Mouse (Mus musculus): Measurements from ENCODE around the gene Itsn1. TPM values are rescaled to one million over a fixed set of nuclear protein-coding genes. Genes with fewer than 3 reads are reported as not detected.

Gene Itsn1
- polyA plus RNA-seq, 1 experiment = 57.0 TPM

DNA sequence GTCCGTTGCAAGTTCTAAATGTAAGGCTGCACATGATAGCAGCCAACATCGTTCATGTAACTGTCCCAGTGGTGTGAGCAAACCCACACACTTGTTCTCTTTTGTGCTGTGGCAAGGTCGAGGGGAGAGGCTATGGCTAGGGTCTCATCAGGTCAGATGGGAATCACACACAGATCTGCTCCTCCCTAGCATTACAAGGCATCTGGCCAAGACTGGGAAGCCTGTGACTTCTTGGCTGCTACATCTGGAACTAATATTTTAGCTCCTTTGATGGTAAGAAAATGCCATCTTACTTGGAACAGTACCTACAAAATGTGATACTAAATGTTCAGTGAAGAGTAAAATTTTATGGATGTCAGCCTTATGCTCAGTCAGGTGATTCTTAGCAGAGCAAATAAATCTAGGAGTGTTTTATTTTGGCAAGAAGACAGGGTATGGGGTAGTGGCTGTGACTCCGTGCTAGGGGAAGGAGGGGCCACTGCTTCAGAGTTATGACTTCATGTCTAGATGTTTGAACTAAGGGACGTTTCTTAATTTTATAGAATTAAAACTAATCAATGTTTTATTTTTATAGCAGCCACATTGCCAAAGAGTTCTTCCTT lies 73.5 kb downstream of the Itsn1 start:
- H3K27ac ChIP-seq (replicated peaks; ENCODE audit: low read depth, low read length) = no peak overlapping the region
- H3K4me1 ChIP-seq (ENCODE audit: control insufficient read depth, insufficient read depth, insufficient read length, low read length) = peaks cover 6% of the 10 kb centered on the region; the same call in 1 of the 2 replicates
- no peak overlapping the region for H3K4me3 ChIP-seq (ENCODE audit: insufficient read depth, low read depth, low read length)

DNA sequence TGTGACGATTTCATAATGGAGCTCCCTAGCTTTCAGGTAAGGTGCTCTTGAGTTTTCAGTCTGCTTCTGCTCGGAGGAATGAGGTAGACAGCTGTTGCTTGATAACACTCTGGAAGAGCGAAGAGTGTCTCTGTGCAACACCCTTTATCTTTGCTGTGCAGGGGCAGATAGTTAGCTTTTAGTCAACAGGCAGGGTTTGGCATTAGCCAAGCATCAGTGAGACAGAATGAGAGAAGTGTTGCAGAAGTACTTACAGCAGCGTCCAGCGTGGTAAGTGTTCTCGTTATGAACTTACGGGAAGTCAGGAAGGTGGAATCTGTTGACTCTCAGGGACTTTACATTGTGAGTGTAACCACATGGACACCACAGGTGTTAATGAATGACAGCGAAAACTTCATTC lies 75.3 kb downstream of the Itsn1 start:
- Histone ChIP-seq H3K4me1 (ENCODE audit: control insufficient read depth, insufficient read depth, insufficient read length, low read length) (peaks cover 6% of the 10 kb centered on the region; the same call in 1 of the 2 replicates), H3K4me3 (ENCODE audit: insufficient read depth, low read depth, low read length) (no peak overlapping the region), H3K27ac (replicated peaks; ENCODE audit: low read depth, low read length) (0 out of 2 replicates have a peak overlapping the region, but pooled peaks have one; percentile 8)

DNA sequence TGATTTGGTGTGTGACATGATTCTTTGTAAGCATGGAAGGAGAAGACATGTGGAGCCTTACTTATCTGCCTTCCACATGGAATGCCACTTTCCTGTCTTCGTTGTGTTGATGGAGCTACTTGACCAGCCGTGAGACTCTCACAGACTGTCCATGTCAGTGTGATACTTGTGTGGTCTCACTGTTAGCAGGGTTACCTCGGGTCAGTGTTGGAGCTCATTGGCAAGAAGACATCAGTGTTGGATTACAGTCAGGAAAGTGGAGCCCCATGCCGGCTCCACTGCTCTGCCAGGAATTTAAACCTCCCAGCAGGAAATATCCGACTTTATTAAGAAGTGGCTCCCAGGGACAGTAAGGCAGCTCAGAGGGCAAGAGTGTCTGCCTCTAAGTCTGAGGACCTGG lies 75.8 kb downstream of the Itsn1 start:
- H3K27ac ChIP-seq (replicated peaks; ENCODE audit: low read depth, low read length) = 0 out of 2 replicates have a peak overlapping the region, but pooled peaks have one; percentile 26

DNA sequence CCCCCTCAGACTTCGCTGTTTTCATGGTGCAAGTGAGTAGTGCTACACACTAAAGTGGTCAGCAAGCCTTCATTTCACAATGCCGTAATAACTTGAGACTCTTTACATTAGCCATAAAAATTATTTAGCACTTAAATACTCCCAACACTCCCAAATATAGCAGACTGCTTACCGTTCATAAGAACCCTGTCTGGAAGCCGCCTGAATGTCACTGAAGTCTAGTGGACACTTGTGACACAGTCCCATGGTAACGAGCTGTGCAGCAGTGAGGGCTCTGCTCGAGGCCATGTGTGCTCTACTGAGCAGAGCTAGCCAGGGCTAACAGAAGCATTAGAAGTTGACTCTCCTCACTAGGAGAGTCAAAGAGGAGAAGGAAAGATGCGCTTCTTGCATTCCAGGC lies 81.2 kb downstream of the Itsn1 start:
- no peak overlapping the region for H3K27ac ChIP-seq (replicated peaks; ENCODE audit: low read depth, low read length)
- H3K4me1 ChIP-seq (ENCODE audit: control insufficient read depth, insufficient read depth, insufficient read length, low read length) = no peaks in the 10 kb centered on the region
- no peak overlapping the region for H3K4me3 ChIP-seq (ENCODE audit: insufficient read depth, low read depth, low read length)

More for the DNA sequence above, 75.8 kb downstream of the Itsn1 start:
- Histone ChIP-seq H3K4me3 (ENCODE audit: insufficient read depth, low read depth, low read length) (no peak overlapping the region), H3K4me1 (ENCODE audit: control insufficient read depth, insufficient read depth, insufficient read length, low read length) (peaks cover 6% of the 10 kb centered on the region; the same call in 1 of the 2 replicates)

DNA sequence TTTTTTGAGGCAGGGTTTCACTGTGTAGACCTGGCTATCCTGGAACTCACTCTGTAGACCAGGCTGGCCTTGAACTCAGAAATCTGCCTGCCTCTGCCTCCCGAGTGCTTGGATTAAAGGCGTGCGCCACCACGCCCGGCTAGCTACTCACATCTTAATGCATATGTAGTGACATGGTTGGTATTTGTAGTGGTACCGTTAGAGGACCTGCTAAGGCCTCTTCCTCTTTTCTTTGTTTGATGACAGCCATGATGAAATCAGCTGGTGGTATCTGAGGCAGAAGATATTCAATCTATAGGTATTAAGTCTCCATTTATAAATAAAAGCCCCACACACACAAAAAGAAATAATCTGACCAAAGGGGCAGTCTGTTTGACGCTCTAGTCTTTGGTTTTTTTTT lies 82.3 kb downstream of the Itsn1 start:
- Histone ChIP-seq H3K27ac (replicated peaks; ENCODE audit: low read depth, low read length) (no peak overlapping the region), H3K4me1 (ENCODE audit: control insufficient read depth, insufficient read depth, insufficient read length, low read length) (no peaks in the 10 kb centered on the region), H3K4me3 (ENCODE audit: insufficient read depth, low read depth, low read length) (no peak overlapping the region)

DNA sequence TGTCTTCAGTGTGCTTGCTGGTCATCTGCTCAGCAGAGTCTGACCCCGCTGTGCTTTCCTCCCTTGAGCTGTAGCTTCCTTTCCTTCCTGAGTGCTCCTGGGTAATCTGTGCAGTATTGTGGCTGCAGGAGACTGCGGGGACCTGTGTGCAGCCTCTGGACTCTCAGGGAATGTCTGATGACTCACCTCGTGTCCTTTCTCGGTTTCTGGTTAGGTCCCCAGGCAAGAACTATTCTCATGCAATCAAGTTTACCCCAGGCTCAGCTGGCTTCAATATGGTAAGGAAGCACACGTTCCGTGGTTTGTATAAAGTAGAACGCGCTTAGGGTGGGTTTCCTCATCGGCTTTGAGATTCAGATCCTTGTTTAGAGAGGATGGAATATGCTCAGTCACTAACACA lies 82.8 kb downstream of the Itsn1 start:
- Histone ChIP-seq H3K4me3 (ENCODE audit: insufficient read depth, low read depth, low read length) (no peak overlapping the region), H3K4me1 (ENCODE audit: control insufficient read depth, insufficient read depth, insufficient read length, low read length) (no peaks in the 10 kb centered on the region), H3K27ac (replicated peaks; ENCODE audit: low read depth, low read length) (no peak overlapping the region)

DNA sequence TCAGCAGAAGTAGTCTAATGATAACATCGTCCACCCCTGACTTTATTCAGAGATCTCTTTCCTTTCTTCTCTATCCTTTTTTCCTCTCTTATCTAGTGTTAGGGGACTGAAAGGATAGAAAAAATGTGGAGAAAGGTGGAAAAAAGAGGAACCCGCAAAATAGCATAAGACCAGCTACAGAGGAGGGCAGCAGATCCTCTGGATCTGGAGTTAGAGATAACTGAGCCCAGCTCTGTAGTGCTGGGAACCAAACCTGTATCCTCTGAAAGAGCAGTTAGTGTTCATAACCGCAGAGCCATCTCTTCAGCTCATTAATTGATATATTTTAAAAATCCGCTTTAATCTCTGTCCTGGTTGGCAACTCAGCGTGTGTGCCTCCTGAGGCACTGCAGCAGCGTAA lies 84.5 kb downstream of the Itsn1 start:
- H3K27ac ChIP-seq (replicated peaks; ENCODE audit: low read depth, low read length) = no peak overlapping the region
- no peak overlapping the region for H3K4me3 ChIP-seq (ENCODE audit: insufficient read depth, low read depth, low read length)

DNA sequence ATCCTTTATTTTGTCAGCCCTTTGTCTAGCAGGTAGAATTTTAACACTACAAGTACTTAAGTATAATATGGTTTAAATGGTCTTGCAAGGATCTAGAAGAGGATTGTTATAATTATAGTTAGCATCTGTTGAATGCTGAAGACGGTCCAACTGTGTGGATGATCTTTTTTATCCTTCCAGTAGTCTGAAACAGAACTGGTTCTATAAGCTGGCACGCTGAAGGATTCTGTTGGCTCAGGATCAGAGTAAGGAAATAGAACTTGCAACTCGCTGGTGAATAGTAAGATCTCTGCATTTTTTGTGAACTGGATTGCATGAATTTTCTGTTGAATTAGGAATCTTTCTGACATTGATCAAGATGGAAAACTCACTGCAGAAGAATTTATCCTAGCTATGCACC lies 86.0 kb downstream of the Itsn1 start:
- no peak overlapping the region for H3K27ac ChIP-seq (replicated peaks; ENCODE audit: low read depth, low read length)
- no peak overlapping the region for H3K4me3 ChIP-seq (ENCODE audit: insufficient read depth, low read depth, low read length)
- no peaks in the 10 kb centered on the region for H3K4me1 ChIP-seq (ENCODE audit: control insufficient read depth, insufficient read depth, insufficient read length, low read length)

More for the DNA sequence above, 84.5 kb downstream of the Itsn1 start:
- no peaks in the 10 kb centered on the region for H3K4me1 ChIP-seq (ENCODE audit: control insufficient read depth, insufficient read depth, insufficient read length, low read length)

DNA sequence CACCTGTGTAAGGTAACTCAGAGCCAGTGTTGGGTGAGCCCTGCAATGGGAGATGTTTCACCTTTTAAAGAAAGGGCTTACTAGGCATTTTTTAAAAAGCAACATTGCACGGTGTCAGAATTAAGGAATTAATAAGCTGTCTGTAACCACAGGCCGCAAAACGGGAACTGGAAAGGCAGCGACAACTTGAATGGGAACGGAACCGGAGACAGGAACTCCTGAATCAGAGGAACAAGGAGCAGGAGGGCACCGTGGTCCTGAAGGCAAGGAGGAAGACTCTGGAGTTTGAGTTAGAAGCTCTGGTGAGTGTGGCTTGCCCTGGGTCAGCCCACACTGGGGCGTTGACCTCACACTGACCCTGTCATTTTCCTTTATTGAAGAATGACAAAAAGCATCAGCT lies 91.2 kb downstream of the Itsn1 start:
- Histone ChIP-seq H3K4me3 (ENCODE audit: insufficient read depth, low read depth, low read length) (no peak overlapping the region), H3K27ac (replicated peaks; ENCODE audit: low read depth, low read length) (no peak overlapping the region), H3K4me1 (ENCODE audit: control insufficient read depth, insufficient read depth, insufficient read length, low read length) (no peaks in the 10 kb centered on the region)

DNA sequence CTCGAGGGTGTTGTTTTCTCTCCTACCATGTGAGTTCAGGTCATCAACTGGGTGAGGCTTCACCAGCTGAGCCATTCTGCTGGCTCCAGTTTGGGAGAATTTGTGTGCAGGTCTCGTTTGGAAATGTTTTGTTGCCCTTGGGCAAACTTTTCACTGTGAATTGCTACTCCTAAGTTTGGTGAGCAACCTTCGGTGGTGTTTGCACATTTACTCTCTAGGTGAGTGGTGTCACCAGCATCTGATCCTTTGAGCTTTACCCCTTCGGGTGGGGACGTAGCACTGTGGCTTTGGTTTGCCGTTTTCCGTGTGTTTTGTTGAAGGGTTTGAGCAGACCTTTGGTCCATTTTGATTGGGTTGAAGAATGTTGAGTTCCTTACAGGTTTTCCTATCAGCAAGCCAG lies 93.2 kb downstream of the Itsn1 start:
- Histone ChIP-seq H3K4me3 (ENCODE audit: insufficient read depth, low read depth, low read length) (no peak overlapping the region), H3K4me1 (ENCODE audit: control insufficient read depth, insufficient read depth, insufficient read length, low read length) (peaks cover 9% of the 10 kb centered on the region), H3K27ac (replicated peaks; ENCODE audit: low read depth, low read length) (no peak overlapping the region)

DNA sequence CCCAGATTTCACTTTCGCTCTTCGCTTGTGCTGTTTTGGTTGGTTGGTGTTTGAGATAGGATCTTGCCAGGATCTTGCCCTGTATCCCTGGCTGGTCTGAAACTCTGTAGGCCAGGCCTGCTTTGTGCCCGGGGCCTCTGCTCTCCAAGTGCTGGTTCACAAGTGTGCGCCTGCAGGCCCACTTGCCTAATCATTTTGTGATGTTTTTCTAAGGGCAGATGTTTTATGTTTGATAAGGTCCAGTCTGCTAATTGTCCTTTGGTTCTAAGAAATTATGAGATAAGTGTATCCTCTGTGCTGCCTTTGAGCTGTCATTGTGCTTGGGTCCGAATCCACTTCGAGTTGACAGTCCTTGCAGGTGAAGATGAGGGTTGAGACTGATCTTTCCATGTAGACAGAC lies 93.7 kb downstream of the Itsn1 start:
- no peak overlapping the region for H3K27ac ChIP-seq (replicated peaks; ENCODE audit: low read depth, low read length)
- H3K4me3 ChIP-seq (ENCODE audit: insufficient read depth, low read depth, low read length) = no peak overlapping the region

DNA sequence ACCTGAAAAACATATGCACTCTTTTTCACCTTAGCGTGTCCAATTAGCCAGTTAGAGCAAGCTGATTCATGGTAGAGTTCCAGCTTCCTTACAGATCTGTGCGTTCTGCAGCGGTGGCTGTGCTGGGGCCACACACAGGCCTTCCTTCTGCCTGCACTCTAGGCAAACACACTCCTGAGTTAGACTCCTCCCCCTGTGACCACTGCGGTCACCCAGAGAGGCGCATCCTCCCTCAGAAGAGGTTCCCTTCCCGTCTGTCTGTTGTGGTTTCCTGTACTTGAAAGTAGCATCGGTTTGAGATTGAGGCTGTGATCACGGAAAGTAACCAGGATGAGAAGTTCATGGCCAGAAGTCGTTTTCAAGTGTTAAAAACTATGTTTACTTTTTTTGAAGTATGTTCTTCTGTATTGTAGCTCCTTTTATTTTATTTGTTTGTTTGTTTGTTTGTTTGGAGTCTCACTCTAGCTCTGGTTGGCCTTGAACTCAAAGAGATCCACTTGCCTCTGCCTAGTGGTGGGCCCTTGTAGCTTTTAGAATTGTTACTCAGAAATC lies 96.8 kb downstream of the Itsn1 start:
- Histone ChIP-seq H3K27ac (replicated peaks; ENCODE audit: low read depth, low read length) (no peak overlapping the region), H3K4me1 (ENCODE audit: control insufficient read depth, insufficient read depth, insufficient read length, low read length) (peaks cover 19% of the 10 kb centered on the region), H3K4me3 (ENCODE audit: insufficient read depth, low read depth, low read length) (no peak overlapping the region)

More for the DNA sequence above, 93.7 kb downstream of the Itsn1 start:
- peaks cover 12% of the 10 kb centered on the region for H3K4me1 ChIP-seq (ENCODE audit: control insufficient read depth, insufficient read depth, insufficient read length, low read length)

DNA sequence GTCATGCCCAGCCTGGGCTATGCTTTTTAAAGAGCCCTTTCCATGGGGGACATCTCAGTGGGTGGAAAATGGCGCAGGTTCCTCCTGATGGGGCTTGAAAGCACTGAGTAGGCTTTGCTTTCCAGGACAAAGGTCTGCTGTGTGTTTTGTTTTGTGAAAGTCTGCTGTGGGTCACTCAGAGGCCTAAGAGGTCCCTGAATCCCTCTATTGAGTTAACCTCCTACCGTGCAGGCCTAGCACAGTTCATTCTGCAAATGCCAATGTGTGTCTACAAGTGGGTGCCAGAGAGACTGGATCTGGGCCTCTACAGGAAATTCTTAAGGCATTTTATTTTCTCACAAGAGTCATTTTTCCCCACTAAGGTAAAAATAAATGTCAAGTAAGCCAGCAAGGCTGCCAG lies 97.8 kb downstream of the Itsn1 start:
- H3K4me1 ChIP-seq (ENCODE audit: control insufficient read depth, insufficient read depth, insufficient read length, low read length) = peaks cover 19% of the 10 kb centered on the region
- no peak overlapping the region for H3K4me3 ChIP-seq (ENCODE audit: insufficient read depth, low read depth, low read length)
- peak overlapping the region; percentile 82 for H3K27ac ChIP-seq (replicated peaks; ENCODE audit: low read depth, low read length)

DNA sequence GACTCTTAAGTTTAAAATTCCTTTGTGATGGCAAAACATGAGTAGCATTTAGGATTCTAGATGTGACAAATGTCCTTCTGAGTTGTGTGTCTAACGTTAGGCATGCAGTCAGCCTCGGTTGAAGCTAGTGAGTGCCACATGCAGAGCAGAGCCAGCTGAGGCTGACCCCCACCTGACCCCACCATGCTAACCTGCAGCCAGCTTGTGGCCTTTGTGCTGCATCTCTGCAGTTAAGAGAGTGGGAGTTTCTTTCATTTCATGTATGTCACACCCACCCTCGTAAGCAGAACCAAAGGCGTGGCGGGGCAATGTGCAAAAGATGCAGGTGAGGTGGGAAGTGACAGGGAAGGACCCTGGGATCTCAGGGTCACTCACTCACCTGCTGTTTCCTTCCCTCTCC lies 98.4 kb downstream of the Itsn1 start:
- Histone ChIP-seq H3K27ac (replicated peaks; ENCODE audit: low read depth, low read length) (0 out of 2 replicates have a peak overlapping the region, but pooled peaks have one; percentile 1), H3K4me3 (ENCODE audit: insufficient read depth, low read depth, low read length) (no peak overlapping the region), H3K4me1 (ENCODE audit: control insufficient read depth, insufficient read depth, insufficient read length, low read length) (peaks cover 19% of the 10 kb centered on the region)

DNA sequence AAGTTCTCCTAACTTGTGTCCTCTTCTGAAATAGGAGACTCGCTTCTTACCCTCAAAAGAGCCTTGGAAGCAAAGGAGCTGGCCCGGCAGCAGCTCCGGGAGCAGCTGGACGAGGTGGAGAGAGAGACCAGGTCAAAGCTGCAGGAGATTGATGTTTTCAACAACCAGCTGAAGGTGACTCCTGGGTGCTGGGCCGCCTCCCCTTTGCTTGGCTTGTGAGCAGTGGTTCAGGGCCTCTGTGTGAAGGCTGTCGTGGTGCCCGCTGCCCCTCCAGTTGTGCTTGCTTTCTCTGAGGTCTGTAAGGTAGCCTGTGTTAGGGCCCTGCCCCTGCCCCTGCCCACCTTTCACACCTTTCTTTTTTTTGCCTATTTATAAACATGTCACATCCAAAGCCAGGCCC lies 99.1 kb downstream of the Itsn1 start:
- Histone ChIP-seq H3K27ac (replicated peaks; ENCODE audit: low read depth, low read length) (peak overlapping the region; percentile 80), H3K4me1 (ENCODE audit: control insufficient read depth, insufficient read depth, insufficient read length, low read length) (peaks cover 19% of the 10 kb centered on the region), H3K4me3 (ENCODE audit: insufficient read depth, low read depth, low read length) (no peak overlapping the region)

DNA sequence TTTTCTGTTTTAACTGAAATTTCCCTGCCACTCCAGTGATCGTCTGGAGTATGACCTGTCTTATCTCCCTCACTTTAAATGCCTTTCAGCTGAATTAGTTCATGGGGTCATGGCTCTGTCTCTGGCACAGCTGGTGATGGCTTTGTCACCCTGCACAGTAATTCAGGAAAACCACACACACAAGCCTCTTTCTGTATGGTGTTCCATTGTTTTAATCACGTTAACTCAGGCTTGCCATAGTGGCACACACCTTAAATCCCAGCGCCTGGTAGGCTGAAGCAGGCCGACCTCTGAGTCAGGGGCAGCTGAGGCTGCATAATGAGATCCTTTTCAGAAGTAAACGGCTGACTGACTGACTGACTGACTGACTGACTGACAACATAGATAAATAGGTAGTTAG lies 99.5 kb downstream of the Itsn1 start:
- Histone ChIP-seq H3K4me1 (ENCODE audit: control insufficient read depth, insufficient read depth, insufficient read length, low read length) (peaks cover 19% of the 10 kb centered on the region), H3K27ac (replicated peaks; ENCODE audit: low read depth, low read length) (peak overlapping the region; percentile 80), H3K4me3 (ENCODE audit: insufficient read depth, low read depth, low read length) (no peak overlapping the region)
